Mouse (Mus musculus) layer of hippocampus, postnatal 25 days (tissue): ENCODE data around the gene Fh1. TPM values are rescaled to one million over a fixed set of nuclear protein-coding genes. Genes with fewer than 3 reads are reported as not detected.

Experiments used
- DNase-seq, 2 experiments: peaks; one replicate each; pipeline ENCODE4 v3.0.0; 2022; ENCODE audit warnings: mixed read lengths in 2 of 2, low spot score in 1 of 2; ENCODE audit errors: extremely low spot score in 1 of 2
- total RNA-seq, 2 experiments: library from RNA; stranded (reverse); gene quantifications; 2 replicates each; pipeline ENCODE4 v1.2.3; 2021

Gene Fh1
- total RNA-seq, 2 experiments from 2014 or later = 76.2 to 76.5 TPM

DNA sequence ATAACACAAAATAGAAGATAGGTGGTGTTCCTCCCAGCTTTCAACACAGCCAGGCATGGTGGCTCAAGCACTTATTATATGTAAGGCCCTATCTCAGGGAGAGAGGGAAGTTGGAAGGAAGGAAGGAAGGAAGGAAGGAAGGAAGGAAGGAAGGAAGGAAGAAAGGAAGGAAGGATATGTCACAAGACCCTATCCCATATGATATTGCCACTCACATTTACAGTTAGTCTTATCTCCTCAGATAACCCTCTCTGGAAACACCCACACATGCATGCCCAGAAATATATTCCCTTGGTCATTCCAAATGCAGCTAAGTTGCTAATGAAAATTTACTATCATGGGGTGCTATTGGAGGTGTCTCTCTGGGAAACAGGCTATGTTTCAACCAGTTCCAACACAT is 63.6 kb downstream of the Fh1 start:
- no peak for DNase-seq

DNA sequence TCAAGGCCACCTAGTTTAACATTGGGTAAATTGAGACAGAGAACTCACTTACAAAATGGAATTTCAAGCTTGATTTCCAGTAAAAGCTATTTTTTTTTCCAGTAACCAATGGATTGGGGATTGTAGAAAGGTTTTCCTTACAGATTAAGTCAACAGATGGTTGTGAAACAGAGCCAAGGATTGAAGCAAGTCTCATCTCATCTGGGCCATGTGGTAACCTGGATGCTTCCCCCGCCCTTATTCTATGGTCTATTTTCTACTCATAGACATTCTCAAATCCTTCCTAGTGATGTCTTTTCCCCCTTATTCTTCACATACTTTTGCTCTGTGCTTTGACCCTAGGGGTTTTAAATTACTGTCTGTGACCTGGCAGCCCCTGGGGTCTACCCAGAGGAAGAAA is 70.8 kb downstream of the Fh1 start:
- DNase-seq = no peak

DNA sequence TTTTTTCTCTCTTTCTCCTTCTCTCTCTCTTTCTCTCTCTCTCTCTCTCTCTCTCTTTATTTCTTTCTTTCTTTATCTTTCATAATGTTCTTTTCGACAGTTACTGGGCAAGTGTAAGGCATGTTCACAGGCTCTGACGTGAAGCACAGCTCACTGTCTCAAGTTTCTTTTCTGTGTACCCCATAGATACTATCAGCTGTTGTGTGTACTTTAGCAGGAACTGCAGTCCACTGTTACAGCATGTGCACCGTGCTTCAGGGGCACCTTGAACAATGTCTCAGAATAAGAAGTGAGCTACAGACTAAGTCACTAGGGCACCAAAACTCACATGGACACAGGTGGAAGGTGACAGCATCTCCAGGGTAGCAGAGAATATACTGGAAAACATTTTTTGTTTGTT is 73.0 kb downstream of the Fh1 start:
- DNase-seq = no peak

DNA sequence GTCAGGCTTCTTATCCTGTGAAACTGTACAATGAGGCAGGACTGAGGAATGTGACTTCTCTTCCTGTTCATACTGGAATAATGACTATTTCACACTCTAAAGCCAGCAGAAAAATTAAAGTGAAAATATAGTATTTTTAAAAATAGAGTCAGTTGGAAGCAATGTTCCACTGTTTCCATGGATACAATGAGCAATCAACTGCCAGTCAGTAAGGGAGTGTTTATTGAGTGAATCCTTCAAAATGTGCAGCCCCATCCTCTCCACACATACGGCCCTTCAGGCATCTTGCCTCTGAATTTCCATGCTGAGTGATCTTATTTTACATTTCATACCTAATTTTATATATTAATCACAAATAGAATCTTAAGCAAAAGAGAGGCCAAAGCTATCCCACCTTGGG is 74.8 kb downstream of the Fh1 start:
- DNase-seq = no peak

Other genes starting within 250 kb of the Fh1 start
- gene Rgs7, start 133.1 kb downstream of the Fh1 start, total RNA-seq = 10 to 100 TPM; 76.8 to 80.3 TPM
- not detected for gene Kmo, start 5.3 kb downstream of the Fh1 start, total RNA-seq
- 1 to 10 TPM; 1.4 TPM for gene Opn3, start 67.1 kb upstream of the Fh1 start, total RNA-seq
- 1 to 10 TPM; 4.1 to 4.3 TPM for gene Chml, start 67.3 kb upstream of the Fh1 start, total RNA-seq
- not detected for gene Wdr64, start 73.0 kb upstream of the Fh1 start, total RNA-seq